Mouse (Mus musculus): ENCODE data around the gene Opn5. TPM values are rescaled to one million over a fixed set of nuclear protein-coding genes. Genes with fewer than 3 reads are reported as not detected.

Gene Opn5
- total RNA-seq, 2 experiments from 2014 or later = not detected

Other genes starting within 250 kb of the Opn5 start
- gene Adgrf4, start 80.9 kb upstream of the Opn5 start, total RNA-seq (2021) = under 1 TPM in 1 of 2 experiments, not detected in 1; 0.29 TPM
- gene Adgrf2, start 130.8 kb upstream of the Opn5 start, total RNA-seq (2021) = under 1 TPM; 0.19 to 0.23 TPM